Mouse (Mus musculus) liver, adult 2 months (tissue): Measurements from ENCODE around the gene Gas2l1.

Source experiments
- CTCF ChIP-seq: fragments of 200-500 bp; IDR thresholded peaks from 2 replicates; pipeline ENCODE4 v1.5.1; 2011; ENCODE audit warnings: low read depth, low read length, control low read depth
- POLR2A ChIP-seq: fragments of 200-500 bp; IDR thresholded peaks from 2 replicates; pipeline ENCODE4 v1.6.1; 2011; ENCODE audit warnings: low read length, control low read depth; ENCODE audit not compliant: insufficient read depth; ENCODE audit errors: extremely low read depth

- TF ChIP-seq CTCF (no peak), POLR2A (no peak)
These were observed 53.6 kb downstream of the Gas2l1 start for GRCm38 (mm10) chr11:5011480-5011879.
